Mouse (Mus musculus): Measurements from ENCODE around the gene Loxl4. TPM values are rescaled to one million over a fixed set of nuclear protein-coding genes. Genes with fewer than 3 reads are reported as not detected.

Loxl4 gene
- total RNA-seq, 1 experiment from 2014 or later, result 1.8 TPM

DNA sequence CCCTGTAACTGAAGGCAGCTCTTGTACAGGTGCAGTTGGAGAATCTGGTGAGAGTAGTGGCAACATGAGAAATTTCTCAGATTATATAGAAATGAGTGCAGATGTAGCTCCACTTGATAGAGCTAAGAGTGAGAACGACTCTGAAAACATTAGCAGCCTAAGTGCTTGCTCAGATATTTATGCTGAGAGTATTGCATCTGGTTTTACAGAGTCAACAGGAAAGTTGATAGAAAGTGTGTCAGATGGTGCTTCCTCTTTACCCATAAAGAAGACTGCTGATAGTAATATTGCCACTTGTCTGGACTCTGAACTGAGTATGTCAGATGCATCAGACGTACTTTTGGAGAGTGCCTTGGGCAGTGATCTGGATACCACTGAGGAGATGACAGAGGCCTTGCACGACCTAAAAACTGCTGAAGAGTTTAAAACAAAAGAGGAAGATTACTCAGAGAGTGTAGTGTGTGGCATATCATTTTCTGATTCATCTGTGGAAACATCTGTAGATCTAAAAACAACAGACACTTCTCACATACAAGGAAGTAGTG, 48.8 kb downstream of the Loxl4 start:
- DNase-seq, result no peak

DNA sequence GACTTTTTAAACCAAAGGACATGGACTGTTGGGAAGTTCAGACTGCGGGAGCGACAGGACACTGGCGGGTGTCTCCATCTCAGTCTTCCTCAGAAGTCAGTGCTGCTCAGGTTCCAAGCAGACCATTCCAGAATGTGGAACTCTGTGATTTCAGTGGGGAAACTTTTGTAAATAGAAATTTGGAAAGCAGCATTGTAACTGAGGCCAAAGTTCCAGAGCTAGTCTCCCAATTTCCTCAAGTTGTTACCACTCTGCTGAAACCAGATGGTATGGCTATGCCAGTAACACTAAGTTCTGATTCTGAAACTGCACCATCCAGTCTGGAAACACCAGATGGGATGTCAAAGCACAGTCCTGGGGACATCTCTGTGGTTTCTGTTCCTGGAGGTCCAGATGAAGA, 49.6 kb downstream of the Loxl4 start:
- no peak for DNase-seq

DNA sequence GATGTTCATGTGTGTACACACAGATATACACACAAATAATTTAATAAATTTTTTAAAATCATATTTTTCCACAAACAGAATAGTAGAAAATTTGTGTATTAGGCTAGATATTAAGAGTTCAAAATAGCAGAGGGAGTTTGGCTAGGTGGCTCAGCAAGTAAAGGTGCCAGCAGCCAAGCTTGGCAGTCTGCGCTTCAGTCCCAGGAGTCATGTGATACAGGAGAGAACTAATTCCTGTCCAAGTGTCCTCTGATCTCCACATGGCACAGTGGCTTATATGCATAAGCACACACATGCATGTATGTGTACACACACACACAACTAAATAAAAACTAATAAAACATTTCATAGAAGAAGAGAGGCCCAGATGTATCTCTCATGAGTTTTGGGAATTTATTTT, 50.6 kb downstream of the Loxl4 start:
- no peak for DNase-seq

GRCm38 (mm10) chr19:42558701-42559100, 53.9 kb downstream of the Loxl4 start:
- DNase-seq, result no peak

Other genes with a start within 250 kb of the Loxl4 start
- gene Crtac1, start 181.0 kb downstream of the Loxl4 start, total RNA-seq (2021), result 0.37 and 1.1 TPM in 2 replicates
- gene R3hcc1l, start 94.1 kb downstream of the Loxl4 start, total RNA-seq (2021), result 23.9 and 26.2 TPM in 2 replicates
- gene Pyroxd2, start 140.0 kb upstream of the Loxl4 start, total RNA-seq (2021), result 18.5 and 19.8 TPM in 2 replicates
- 18.9 and 19.8 TPM in 2 replicates for gene Hps1, start 167.2 kb upstream of the Loxl4 start, total RNA-seq (2021)